In genomic region chr9:22108194-22108593, GRCm38 (mm10) we compare ENCODE assay signal across 21 mouse cellular contexts. TPM values are rescaled to one million over a fixed set of nuclear protein-coding genes. Genes with fewer than 3 reads are reported as not detected.
"Had no signal": no experiment of that assay in that cellular context is flagged by ENCODE, and none has a peak within 500 bp of the region (broad histone marks: within the 10 kb centered on the region; RNA-seq: fewer than 3 reads in every experiment).

No protein-coding gene starts in this region.

- H3K9ac ChIP-seq: kidney, embryonic 15.5 days; liver, embryonic 12.5 days; lung, embryonic 14.5 days; midbrain, embryonic 13.5 days; neural tube, embryonic 13.5 days had no signal

- DNase-seq: kidney, adult 11 months; kidney, adult 8-10 months; kidney, postnatal 10 days; kidney, postnatal 36 days; layer of hippocampus, postnatal 36 days; lung, embryonic 14.5 days; right cerebral cortex, adult 18-20 months; right cerebral cortex, postnatal 14 days; right cerebral cortex, postnatal 4 days; thymus, adult 2 months; thymus, postnatal 14 days; thymus, postnatal 4 days had no signal

- H3K4me3 ChIP-seq: kidney, embryonic 15.5 days; left cerebral cortex, adult 2 months; liver, embryonic 12.5 days; midbrain, embryonic 13.5 days; myocyte; neural tube, embryonic 13.5 days had no signal

- H3K9me3 ChIP-seq: kidney, embryonic 15.5 days; liver, embryonic 12.5 days; midbrain, embryonic 13.5 days; neural tube, embryonic 13.5 days had no signal

- H3K27me3 ChIP-seq: kidney, embryonic 15.5 days; midbrain, embryonic 13.5 days; neural tube, embryonic 13.5 days had no signal

- ATAC-seq: liver, embryonic 12.5 days; lung, postnatal 0 days had no signal

- H3K4me1 ChIP-seq: kidney, embryonic 15.5 days; liver, embryonic 12.5 days; midbrain, embryonic 13.5 days; neural tube, embryonic 13.5 days had no signal

- H3K27ac ChIP-seq: kidney, embryonic 15.5 days; left cerebral cortex, adult 2 months; liver, embryonic 12.5 days; macrophage; midbrain, embryonic 13.5 days; neural tube, embryonic 13.5 days; stomach, postnatal 0 days had no signal

- H3K4me2 ChIP-seq: kidney, embryonic 15.5 days; liver, embryonic 12.5 days; lung, embryonic 14.5 days; midbrain, embryonic 13.5 days; neural tube, embryonic 13.5 days had no signal

RNA-seq across cellular contexts. Expression of gene Cnn1, which starts 9.2 kb away (rescaled TPM):
- polyA plus RNA-seq: macrophage had no signal
